Mouse (Mus musculus): ENCODE data around the gene Fbxl17.

DNA sequence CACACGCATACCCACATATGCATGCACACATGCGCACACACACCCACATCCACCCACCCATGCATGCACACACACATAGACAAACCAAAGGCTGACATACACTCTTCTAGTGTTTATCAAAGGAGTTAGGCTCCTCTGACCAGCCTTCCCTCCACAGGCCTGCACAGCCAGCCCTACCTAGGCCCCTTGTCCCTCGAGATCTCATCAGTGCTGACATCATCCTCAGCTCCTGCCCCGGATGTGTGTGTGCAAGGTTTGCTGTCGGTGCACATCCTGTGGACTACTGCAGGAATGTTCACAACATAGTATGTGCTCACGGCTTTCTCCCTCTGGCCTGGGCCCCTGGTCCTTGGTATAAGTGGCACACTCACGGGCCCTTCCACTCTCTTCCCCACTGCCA lies 177.0 kb downstream of the Fbxl17 start:
- TF ChIP-seq CTCF (IDR thresholded peaks at IDR 0.05; ENCODE audit: borderline replicate concordance, insufficient read depth, low read length) (no peak), POLR2A (IDR thresholded peaks at IDR 0.05; ENCODE audit: low read depth, low read length) (no peak)

Measured in embryonic fibroblast, embryonic 13.5 days (primary cell).